ENCODE assay signal across 29 mouse cellular contexts in genomic region chr3:30544305-30544704, GRCm38 (mm10). TPM values are rescaled to one million over a fixed set of nuclear protein-coding genes. Genes with fewer than 3 reads are reported as not detected.
DNase-seq lines count a peak whose midpoint lies in the region; ATAC-seq and TF ChIP-seq lines count a peak whose summit lies in the region.
"Had no signal": no experiment of that assay in that cellular context is flagged by ENCODE, and none has a peak within 500 bp of the region (broad histone marks: within the 10 kb centered on the region; RNA-seq: fewer than 3 reads in every experiment).

No protein-coding gene starts in this region.

- H3K4me2 ChIP-seq in lung, embryonic 14.5 days = no peak overlapping the region
- no peak overlapping the region for H3K4me2 ChIP-seq in midbrain, embryonic 11.5 days
- H3K4me2 ChIP-seq: hindbrain, embryonic 12.5 days; limb, embryonic 12.5 days; liver, embryonic 11.5 days; neural tube, embryonic 13.5 days had no signal

- no peak overlapping the region for H3K4me3 ChIP-seq in lung, embryonic 14.5 days (ENCODE audit: low read depth, low read length)
- H3K4me3 ChIP-seq in lung, adult 2 months (replicated peaks; ENCODE audit: extremely low read depth, low read depth, low read length) = no peak overlapping the region
- no peak overlapping the region for H3K4me3 ChIP-seq in midbrain, embryonic 11.5 days (ENCODE audit: low read depth, low read length)
- H3K4me3 ChIP-seq: forebrain, embryonic 10.5 days; hindbrain, embryonic 12.5 days; layer of hippocampus, adult 2 months; limb, embryonic 12.5 days; myocyte; neural tube, embryonic 13.5 days had no signal

- 23% methylated on average over 5 of the region's 5 CpGs for WGBS in lung, embryonic 14.5 days
- WGBS in lung, adult 2 months = 66% methylated on average over 5 of the region's 5 CpGs
- 79% methylated on average over 5 of the region's 5 CpGs for WGBS in midbrain, embryonic 11.5 days

- H3K36me3 ChIP-seq in lung, embryonic 14.5 days (ENCODE audit: insufficient read depth) = no peaks in the 10 kb centered on the region
- H3K36me3 ChIP-seq in midbrain, embryonic 11.5 days (ENCODE audit: control insufficient read depth, insufficient read depth, low read length) = no peaks in the 10 kb centered on the region
- H3K36me3 ChIP-seq: forebrain, embryonic 10.5 days; hindbrain, embryonic 12.5 days; limb, embryonic 12.5 days; neural tube, embryonic 13.5 days had no signal

- peak; percentile 61; the same call in 1 of the 2 replicates for ATAC-seq in lung, embryonic 14.5 days (ENCODE audit: insufficient read depth)
- ATAC-seq in midbrain, embryonic 11.5 days (ENCODE audit: low FRiP score) = no peak
- ATAC-seq: forebrain, embryonic 16.5 days; intestine, postnatal 0 days; midbrain, embryonic 16.5 days had no signal

- no peak for TF ChIP-seq POLR2A in lung, adult 2 months (IDR thresholded peaks at IDR 0.05; ENCODE audit: borderline replicate concordance, extremely low read depth, low read depth, low read length)

- intact Hi-C loops in gastrocnemius, postnatal 14 days (cut with DNase I; ENCODE audit: low total_unique reads) = no loop called here

- H3K9ac ChIP-seq in lung, embryonic 14.5 days = no peak overlapping the region
- no peak overlapping the region for H3K9ac ChIP-seq in midbrain, embryonic 11.5 days (ENCODE audit: low read length)
- H3K9ac ChIP-seq: hindbrain, embryonic 12.5 days; limb, embryonic 12.5 days; neural tube, embryonic 13.5 days had no signal

- 0 out of 2 replicates have a peak overlapping the region, but pooled peaks have one; percentile 0 for H3K27ac ChIP-seq in lung, embryonic 14.5 days (ENCODE audit: low read depth)
- no peak overlapping the region for H3K27ac ChIP-seq in midbrain, embryonic 11.5 days (ENCODE audit: low read depth, low read length)
- H3K27ac ChIP-seq: forebrain, embryonic 10.5 days; hindbrain, embryonic 12.5 days; layer of hippocampus, adult 2 months; limb, embryonic 12.5 days; neural tube, embryonic 13.5 days had no signal

- H3K27me3 ChIP-seq in lung, embryonic 14.5 days (ENCODE audit: insufficient read depth, low read length) = no peaks in the 10 kb centered on the region
- H3K27me3 ChIP-seq in midbrain, embryonic 11.5 days (ENCODE audit: control insufficient read depth, insufficient read depth, low read length) = no peaks in the 10 kb centered on the region
- H3K27me3 ChIP-seq: hindbrain, embryonic 12.5 days; neural tube, embryonic 13.5 days had no signal

- no peak for TF ChIP-seq CTCF in lung, embryonic 14.5 days (IDR thresholded peaks at IDR 0.05; ENCODE audit: low read depth)
- no peak for TF ChIP-seq CTCF in lung, adult 2 months (IDR thresholded peaks at IDR 0.05; ENCODE audit: insufficient read depth, low read length)

- DNase-seq in gastrocnemius, adult 18-20 months (ENCODE audit: low spot score) = peak; percentile 26
- DNase-seq in gastrocnemius, postnatal 14 days = no peak
- peak; percentile 71 for DNase-seq in lung, embryonic 14.5 days
- no peak for DNase-seq in lung, adult 2 months
- peak; percentile 68 for DNase-seq in adipocyte (ENCODE audit: low spot score)
- DNase-seq in lung, postnatal 10 days = peak; percentile 35
- no peak for DNase-seq in MN1 (ENCODE audit: low spot score)
- DNase-seq in midbrain, embryonic 11.5 days (ENCODE audit: low spot score, missing footprints) = no peak
- DNase-seq: cerebellum, adult 11 months; cerebellum, postnatal 14 days; gastrocnemius, postnatal 36 days; kidney, postnatal 25 days; thymus, adult 2 months; thymus, postnatal 4 days had no signal

- 0 out of 2 replicates have a peak, but pooled peaks cover 4% of the 10 kb centered on the region for H3K4me1 ChIP-seq in lung, embryonic 14.5 days (ENCODE audit: insufficient read depth)
- H3K4me1 ChIP-seq in lung, adult 2 months (ENCODE audit: control insufficient read depth, insufficient read depth, low read length) = no peaks in the 10 kb centered on the region
- no peaks in the 10 kb centered on the region for H3K4me1 ChIP-seq in midbrain, embryonic 11.5 days (ENCODE audit: control insufficient read depth, insufficient read depth, low read length)

- H3K9me3 ChIP-seq in lung, embryonic 14.5 days (ENCODE audit: low read depth, low read length) = no peaks in the 10 kb centered on the region
- H3K9me3 ChIP-seq in midbrain, embryonic 11.5 days (ENCODE audit: control insufficient read depth, low read length) = no peaks in the 10 kb centered on the region
- H3K9me3 ChIP-seq: forebrain, embryonic 10.5 days; hindbrain, embryonic 12.5 days; limb, embryonic 12.5 days; neural tube, embryonic 13.5 days had no signal

RNA-seq across cellular contexts. Expression of gene Mecom, which starts 3.5 kb away (rescaled TPM):
- 1 to 10 TPM; 4.2 to 6.1 TPM for total RNA-seq in gastrocnemius, adult 18-20 months (2021)
- total RNA-seq in gastrocnemius, postnatal 14 days (2021) = 10 to 100 TPM in 1 of 2 experiments, 1 to 10 TPM in 1; 9.8 to 12.2 TPM
- 74.0 and 77.5 TPM in 2 replicates for polyA plus RNA-seq in lung, embryonic 14.5 days (2014; fragmentation: Nextera tagmentation; extraction: Ambion mirVana)
- polyA plus RNA-seq in lung, adult 2 months (2012; rRNA removed) = 13.5 and 16.0 TPM in 2 replicates
- polyA plus RNA-seq in midbrain, embryonic 11.5 days (2014; fragmentation: Nextera tagmentation; extraction: Ambion mirVana) = 32.7 and 37.1 TPM in 2 replicates

RNA-seq across cellular contexts. Expression of gene Actrt3, which starts 55.4 kb away (rescaled TPM):
- not detected for total RNA-seq in gastrocnemius, adult 18-20 months (2021)
- total RNA-seq in gastrocnemius, postnatal 14 days (2021) = not detected
- not detected in 2 replicates for polyA plus RNA-seq in lung, embryonic 14.5 days (2014; fragmentation: Nextera tagmentation; extraction: Ambion mirVana)
- polyA plus RNA-seq in lung, adult 2 months (2012; rRNA removed) = not detected in 2 replicates
- polyA plus RNA-seq in midbrain, embryonic 11.5 days (2014; fragmentation: Nextera tagmentation; extraction: Ambion mirVana) = 0.15 TPM in 2 replicates
- total RNA-seq: adrenal gland, adult 18-20 months; adrenal gland, postnatal 4 days; gastrocnemius, postnatal 36 days had no signal
- polyA plus RNA-seq: heart, embryonic 16.5 days; hindbrain, embryonic 12.5 days; kidney, embryonic 14.5 days; liver, embryonic 11.5 days; myocyte; stomach, embryonic 14.5 days; thymus, adult 2 months had no signal

RNA-seq across cellular contexts. Expression of gene Mynn, which starts 57.6 kb away (rescaled TPM):
- total RNA-seq in gastrocnemius, adult 18-20 months (2021) = 10 to 100 TPM; 12.4 to 14.1 TPM
- total RNA-seq in gastrocnemius, postnatal 14 days (2021) = 10 to 100 TPM; 10.9 to 11.6 TPM
- polyA plus RNA-seq in lung, embryonic 14.5 days (2014; fragmentation: Nextera tagmentation; extraction: Ambion mirVana) = 30.7 and 35.9 TPM in 2 replicates
- polyA plus RNA-seq in lung, adult 2 months (2012; rRNA removed) = 5.5 and 8.6 TPM in 2 replicates
- polyA plus RNA-seq in midbrain, embryonic 11.5 days (2014; fragmentation: Nextera tagmentation; extraction: Ambion mirVana) = 37.5 and 38.7 TPM in 2 replicates

Comparison
In these comparisons a context has a peak if more than half of its experiments do, and no peak if none do; other contexts are left out.
1. DNase-seq: peak in gastrocnemius, adult 18-20 months (single experiment), lung, embryonic 14.5 days (single experiment), adipocyte (single experiment) and lung, postnatal 10 days (single experiment); none in gastrocnemius, postnatal 14 days (single experiment), lung, adult 2 months (single experiment), MN1 (single experiment) and midbrain, embryonic 11.5 days (single experiment).